Mouse (Mus musculus): ENCODE results near the gene Gm28374.
"Not testable (repeated sequence)": the region's sequence is repeated elsewhere in the genome, so short reads cannot be mapped to it uniquely, and the experiment has no call there.

Gm28374 gene

DNA sequence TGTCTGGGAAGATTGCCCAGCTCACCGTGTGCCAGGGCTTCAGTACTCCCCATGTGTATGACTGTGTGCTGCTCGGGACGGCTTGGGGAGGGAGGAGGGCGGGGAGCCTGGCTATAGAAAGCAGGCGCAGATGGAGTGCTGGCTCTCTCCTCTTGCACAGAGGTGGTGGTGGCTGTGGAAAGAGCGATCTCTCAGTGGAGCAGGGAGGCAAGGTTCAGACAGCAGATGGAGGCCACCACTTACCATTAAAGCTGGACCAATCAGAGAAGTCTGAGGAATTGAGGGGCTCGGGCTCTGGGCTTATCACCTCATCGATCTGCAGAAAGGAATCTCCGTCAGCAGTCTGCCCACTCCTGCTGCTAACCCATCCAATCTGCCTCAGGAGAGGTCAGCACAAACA lies at the start of gene Gm28374:
Gm28374 (minus strand) TSS at position 101 of the 400 bp plus-strand sequence.
- no peak for DNase-seq

DNA sequence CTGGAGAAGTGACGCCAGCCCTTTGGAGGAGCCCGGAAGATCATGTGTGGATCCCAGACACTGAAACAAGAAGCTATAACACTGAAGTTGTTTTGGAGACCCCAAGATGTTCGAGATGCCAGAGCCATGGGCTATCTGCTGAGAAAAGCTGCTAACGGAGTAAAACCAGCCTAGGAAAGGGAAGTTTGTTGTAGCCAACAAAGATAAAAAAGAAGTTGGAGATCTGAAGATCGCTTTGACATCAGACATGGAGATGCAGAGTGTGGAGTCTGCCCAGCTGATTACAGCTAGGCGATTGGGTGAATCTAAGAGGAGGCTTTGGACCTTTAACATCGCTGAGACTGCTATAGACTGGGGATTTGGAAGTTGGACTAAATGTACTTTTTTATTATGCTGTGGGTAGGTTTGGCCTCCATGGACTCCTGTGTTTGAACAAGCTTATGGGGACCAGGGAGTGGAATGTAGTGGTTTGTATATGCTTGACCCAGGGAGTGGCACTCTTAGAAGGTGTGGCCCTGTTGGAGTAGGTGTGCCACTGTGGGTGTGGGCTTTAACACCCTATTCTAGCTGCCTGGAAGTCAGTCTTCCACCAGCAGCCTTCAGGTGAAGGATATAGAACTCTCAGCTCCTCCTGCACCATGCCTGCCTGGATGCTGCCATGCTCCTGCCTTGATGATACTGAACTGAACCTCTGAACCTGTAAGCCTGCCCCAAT lies 48.5 kb upstream of the Gm28374 start:
- DNase-seq = not testable (repeated sequence)

DNA sequence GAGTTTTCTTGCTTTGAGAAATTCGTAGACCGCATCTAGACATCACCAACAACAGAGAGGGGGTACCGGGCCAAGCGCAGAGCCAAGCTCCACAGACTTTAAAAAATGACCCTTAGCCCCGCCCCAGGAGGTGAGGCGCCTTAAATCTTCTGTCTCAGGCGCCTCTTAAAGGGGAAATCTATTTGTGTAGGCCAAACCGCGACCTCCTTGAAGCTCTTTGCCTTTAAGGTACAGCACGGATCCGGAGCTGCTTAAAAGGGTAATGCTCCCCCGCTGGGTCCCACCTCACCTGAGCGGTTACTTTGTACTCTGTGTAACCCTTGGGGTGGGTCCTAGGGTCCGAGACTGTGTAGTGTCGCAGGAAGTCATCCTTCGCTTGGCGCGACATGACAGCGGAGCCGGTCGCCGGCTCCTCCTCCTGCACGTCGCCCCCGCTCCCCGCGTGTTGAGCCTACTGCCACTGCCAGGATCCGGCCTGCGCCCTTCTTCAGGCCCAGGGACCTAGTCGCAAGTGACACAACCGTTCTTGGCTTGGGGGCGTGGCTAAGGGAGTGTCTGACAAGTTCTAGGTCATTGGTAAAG lies 45.8 kb upstream of the Gm28374 start, which contains the start of gene Snx15:
Snx15 (minus strand) TSS at position 545 of the 582 bp plus-strand sequence.
- DNase-seq = peak; percentile 97 to 99

DNA sequence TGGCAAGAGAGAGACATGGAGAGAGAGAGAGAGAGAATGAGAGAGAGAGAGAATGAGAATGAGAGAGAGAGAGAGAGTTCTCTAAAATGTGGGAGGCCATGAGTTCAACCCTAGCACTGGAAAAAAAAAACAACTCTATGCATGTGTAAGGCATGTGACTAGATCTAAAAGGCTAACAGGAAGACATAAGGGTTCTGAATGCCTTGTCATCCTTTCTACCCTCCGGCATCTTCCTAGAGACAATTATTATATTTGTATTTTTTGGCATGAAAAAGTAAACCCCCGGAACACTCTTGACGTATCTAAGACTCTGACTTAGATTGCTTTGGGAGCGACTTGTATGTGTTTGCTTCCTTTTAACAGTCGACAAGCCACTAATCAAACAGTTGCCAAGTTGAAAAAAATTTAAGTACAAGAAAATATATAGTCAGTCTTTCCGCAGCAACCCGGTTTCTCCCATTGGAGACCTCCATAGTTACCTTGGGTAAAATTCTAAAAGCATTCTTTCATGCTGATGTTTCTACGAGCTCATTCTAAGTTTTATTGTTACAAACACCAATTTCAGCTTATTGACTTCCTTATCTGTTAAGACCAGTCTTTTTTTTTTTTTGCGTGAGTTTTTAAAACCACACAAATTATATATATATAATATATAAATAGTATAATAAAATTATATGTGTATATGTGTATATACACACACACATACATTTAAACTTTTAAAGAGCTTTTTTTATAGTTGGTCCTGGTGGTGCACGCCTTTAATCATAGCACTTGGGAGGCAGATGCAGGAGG lies 44.9 kb upstream of the Gm28374 start:
- DNase-seq = no peak

DNA sequence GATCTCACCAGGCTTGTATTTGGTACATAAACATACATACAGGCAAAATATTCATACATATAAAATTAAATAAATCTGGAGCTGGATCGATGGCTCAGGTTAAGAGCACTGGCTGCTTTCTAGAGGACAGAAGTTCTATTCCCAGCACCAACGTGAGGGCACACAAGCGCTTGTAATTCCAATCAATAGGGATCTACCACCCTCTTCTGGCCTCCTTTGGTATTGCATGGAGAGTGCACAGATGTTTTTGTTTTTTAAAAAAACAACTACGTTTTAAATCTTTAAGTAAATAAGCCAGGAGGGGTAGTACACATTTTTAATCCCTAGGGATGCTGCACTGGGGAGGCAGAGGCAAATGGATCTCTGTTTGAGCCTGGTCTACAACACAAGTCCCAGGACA lies 44.2 kb upstream of the Gm28374 start:
- peak; percentile 67 to 80 for DNase-seq

DNA sequence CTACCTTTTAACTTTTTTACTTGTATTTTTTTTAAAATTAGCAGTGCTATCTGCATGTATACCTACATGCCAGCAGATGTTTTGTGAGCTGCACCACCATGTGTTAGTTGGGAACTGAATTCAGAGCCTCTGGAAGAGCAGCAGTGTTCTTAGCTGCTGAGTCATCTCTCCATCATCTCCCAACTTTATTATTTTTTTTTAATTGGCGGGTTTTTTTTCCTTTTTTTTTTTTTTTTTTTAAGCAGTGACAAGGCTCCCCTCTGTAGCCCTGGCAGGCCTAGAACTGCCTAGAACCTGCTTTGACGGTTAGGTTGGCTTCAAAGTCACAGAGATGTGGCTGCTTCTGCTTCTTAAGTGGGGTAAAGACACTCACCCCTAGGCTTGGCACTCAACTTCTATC lies 42.8 kb upstream of the Gm28374 start:
- DNase-seq = no peak

DNA sequence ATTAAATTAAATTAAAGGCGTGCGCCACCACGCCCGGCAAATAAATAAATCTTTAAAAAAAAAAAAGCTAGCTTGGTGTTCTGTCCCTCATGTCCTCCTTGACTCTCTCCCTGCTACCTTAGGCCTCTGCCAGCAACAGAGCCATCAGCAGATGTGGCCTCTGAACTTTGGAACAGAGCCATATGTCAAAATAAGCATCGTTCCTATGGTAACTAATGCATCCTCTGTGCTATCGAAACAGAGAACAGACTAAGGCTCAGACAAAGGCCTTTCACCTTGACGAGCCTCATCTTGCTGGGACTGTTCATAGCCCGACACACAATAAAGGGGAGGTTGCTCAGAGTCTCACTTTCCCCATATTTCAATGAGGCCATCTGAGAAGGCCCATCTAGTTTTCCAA lies 41.3 kb upstream of the Gm28374 start:
- DNase-seq = no peak

DNA sequence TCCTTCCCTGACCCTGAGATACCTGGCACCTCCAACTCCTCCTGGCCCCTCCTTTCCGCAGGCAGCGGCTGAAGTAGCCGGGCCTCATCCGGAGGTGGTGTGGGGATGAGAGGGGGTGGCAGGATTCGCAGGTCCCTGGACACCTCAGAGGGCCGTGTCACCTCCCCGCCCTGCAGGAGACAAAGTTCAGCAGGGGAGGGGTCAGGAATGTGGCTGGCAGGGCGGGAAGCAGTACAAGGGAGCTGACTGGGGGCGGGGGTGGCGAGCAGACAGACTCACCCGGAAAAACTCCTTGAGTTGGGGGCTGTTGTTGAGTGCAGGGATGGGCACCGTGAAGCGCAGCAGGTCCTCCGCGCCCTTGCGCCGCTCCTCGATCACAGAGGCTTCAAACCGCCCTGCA lies 39.7 kb upstream of the Gm28374 start:
- peak; percentile 14 to 22 for DNase-seq

DNA sequence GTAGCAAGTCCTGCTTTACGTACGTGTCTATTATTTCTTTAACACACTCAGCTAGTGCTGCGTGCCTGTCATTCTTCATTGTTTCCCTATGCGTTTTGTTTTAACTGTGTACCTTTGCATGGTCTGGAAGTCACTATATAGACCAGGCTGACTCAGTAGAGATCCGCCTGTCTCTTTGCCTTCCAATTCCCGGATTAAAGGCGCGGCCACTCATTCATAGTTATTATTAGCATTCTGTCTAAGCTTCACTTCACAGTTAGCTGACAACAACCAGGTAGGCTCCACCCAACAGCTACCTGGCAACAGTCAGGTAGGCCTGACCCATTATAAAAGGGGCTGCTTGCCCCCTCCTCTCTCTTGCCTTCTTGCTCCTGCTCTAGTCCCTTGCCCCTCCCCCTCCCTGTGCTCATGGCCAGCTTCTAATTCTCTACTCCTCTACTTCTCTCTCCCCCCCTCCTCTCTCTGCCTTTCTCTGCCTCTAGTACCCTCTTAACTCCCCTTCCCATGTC lies 36.7 kb upstream of the Gm28374 start:
- DNase-seq = no peak

DNA sequence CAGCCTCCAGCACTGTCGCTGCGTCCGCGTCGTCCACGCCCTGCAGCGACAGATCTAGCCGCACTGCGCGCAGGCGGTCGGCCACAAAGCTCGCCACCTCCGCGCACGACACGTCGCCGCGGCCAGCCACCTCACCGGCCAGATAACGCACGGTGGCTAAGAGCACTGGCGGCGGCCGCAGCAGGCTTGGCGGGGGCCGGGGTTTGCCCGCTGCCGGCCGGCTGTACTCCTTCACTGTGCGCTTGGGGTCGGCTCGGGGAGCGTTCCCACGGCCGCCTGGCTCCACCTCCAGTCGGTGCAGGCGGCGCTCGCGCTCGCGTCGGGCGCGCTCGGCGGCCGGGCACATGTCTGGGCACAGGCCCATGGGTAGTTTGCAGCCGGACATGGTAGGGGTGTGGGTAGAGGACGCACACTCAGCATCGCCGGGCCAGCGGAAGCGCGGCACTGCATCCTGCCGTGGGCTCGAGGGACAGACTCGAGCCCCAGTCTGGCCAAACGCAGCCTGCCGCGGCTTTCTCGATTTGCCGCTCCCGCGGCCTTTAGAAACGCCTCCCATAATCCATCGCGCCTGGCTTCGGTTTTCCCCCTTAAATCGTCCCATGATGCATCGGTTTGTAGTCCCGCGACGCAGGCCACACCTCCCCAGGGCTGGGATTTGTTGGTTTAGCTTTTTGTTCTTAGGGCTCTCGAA lies 36.1 kb upstream of the Gm28374 start, which contains the start of gene Sac3d1:
Sac3d1 (minus strand) TSS at position 665 of the 691 bp plus-strand sequence.
- peak; percentile 92 to 93 for DNase-seq

DNA sequence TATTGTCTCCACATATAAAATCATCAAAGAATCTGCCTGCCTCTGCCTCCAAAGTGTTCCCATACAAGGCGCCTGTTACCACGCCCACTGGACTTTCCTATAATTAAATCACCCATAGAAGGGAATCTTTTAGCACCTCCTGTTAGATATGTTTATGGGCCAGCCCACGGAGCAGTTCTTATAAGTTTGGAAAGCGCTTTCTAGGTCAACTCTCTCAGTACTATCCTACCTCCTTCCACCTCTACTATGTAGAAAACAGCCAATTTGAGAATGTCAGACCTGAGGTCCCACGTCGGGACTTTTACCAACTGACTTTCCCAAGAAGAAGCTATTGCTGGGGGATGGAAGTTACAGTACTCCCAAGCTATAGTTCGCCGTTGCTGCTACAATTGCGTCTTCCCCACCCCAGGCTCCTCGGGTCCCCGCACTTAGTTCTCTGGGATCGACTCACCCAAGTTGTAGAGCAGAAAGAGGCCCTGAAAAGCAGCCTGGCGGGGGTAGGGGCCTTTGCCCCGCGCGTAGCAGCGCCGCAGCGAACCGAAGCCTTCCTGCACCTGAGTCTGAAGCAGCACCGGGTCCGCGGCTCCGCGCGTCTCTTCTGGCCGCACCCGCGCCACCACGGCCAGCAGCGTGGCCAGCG lies 35.4 kb upstream of the Gm28374 start:
- DNase-seq = no peak

DNA sequence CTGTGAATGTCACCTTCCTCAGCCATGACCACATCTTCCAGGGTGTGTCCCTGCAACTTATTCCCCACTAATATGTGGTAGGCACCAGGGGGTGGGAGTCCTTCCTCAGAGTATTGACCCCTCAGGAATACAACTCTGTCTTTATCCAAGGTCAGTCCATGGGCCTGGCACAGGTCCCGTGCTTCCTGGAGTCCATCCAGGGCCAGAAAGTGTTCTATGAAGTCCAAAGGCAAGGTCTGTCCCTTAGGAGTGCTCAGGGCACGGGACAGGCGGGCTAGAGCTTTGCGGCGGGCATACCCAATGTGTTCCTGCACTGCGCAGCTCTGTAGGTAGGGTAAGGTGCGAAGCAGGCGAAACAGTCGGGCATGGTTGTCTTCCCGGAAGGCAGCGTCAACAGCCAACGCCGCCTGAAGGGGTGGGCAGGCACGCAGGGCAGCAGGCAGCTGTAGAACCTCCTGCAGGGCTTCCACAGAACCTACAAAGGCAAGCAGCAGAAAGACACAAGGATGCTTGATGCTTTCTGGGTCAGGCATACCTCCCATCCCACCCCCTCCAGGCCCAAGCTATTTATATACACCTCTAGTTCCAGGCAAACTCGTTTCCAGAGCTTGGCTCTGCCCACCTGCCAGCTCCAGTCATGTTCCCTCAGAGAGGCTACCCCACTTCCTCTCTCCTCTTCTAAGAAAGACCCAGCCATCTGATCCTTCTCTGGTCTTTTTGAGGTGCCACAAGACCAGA lies 34.2 kb upstream of the Gm28374 start:
- peak; percentile 49 to 75 for DNase-seq

DNA sequence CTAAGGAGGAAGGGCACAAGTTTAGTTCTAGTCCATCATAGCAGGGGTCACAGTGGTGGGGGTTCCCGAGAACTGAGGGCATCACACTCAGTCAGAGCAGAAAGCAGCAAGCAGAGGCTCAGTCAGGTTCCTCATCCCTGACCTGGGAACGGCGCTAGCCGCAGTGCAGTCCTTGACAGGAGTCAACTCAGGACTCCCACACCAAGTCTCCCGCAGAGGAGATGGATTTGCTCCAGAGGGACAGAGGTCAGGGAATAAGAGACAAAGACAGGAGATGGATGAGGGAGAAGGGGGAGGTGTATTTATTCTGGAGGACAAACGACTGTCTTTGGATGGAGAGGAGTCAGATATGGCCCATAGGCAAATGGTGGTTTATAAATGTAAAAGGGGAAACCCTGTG lies 31.1 kb upstream of the Gm28374 start:
- peak; percentile 40 to 61 for DNase-seq

DNA sequence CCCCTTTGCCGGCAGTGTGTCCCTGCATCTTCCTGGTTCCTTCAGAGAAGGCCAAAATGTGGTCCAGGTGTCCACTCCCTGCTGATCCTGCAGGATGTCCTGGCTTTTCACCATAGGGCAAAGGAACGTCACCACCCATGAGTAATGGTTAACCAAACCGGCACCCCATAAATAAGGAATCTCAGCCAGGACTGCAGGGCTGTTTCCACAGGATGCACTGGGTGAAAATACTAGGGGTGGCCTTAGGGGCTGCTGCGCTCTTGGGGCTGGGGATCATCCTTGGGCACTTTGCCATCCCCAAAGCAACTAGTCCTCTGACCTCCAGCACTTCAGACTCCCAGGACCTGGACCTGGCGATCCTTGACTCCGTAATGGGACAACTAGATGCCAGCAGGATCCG lies 23.5 kb upstream of the Gm28374 start, which contains the start of gene Naaladl1:
Naaladl1 (plus strand) TSS at position 197 of the 400 bp plus-strand sequence.
- DNase-seq = peak; percentile 36 to 42

DNA sequence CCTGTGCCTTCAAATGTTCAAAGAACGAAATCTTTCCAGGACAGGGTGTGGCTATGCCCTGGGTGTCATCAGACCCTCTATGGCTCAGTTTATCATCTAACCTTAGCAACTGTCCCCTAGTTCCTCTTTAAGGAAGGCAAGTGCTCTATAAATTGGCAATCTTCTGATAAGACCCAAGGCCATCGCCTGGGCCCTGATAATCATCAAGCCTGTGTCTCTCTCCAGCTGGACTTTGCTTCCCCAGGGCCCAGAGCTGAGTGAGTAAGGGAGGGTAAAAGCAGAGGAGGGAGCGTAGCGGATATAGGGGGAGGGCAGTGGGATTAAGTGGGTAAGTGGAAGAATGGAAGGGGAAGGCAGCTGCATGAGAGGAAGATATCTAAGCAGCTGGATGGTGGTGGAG lies 22.4 kb upstream of the Gm28374 start:
- no peak for DNase-seq

DNA sequence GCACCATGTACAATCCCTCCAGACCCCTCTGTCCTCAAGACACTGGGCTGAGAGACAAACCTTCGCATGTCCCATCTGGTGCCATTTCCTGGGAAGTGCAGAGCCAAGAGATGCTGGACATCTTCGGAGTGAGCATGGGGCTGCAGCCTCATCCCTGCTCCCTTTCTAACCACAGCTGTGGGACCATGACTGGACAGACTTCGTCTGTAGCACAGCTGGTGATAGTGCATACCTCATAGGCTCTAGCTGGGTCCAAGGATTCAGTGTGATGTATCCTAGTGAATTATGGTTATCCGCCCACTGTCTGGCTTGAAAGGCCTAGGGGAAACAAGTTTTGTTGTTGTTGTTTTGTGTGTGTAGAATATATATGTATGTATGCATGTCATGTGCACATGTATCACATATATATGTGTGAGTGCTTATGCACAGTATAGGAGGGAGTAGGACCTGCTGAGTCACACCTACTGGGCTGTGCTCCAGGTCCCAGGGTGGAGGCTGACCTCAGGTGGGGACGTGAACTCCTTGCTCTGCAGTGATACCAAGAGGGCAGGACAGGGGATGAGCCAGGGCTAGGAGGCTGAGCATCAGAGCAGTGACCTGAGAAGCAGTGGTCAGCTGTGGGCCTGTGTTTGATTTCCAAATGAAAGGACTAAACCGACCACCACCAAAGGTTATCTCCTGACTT lies 20.3 kb upstream of the Gm28374 start:
- no peak for DNase-seq

DNA sequence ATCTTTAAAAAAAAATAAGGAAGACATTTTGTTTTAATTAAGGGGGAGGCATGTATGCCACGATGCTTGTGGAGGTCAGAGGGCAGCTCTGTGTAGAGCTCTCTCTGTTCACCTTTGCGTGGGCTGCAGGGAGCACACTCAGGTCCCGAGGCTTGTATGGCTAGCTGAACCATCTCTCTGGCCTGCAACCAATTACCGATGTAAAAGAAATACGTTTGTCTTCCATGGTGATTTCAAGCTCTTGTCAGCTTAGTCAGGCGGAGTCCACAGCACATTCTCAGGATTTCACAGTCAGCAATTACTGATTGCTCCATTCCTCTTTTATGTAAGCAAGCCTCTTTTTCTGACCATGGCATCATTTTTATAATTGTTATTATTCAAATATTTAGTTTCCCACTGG lies 19.1 kb upstream of the Gm28374 start:
- DNase-seq = no peak

DNA sequence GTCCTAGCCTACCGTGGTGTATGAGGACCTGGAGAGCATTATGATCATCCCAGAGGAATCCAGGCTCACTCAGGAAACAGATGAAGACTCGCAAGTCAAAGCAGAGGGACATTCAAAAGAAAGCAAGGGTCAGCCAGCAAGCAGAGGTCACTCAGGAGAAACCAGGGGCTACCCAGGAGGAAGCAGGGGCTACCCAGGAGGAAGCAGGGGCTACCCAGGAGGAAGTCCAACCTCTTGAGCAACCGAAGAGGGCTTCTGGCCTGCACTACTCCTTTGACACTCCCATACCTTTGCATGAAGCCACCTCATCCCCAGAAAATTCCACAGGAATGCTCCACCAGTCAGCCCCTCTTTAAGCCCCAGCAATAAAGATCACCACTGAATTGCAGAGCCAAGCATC lies 15.8 kb upstream of the Gm28374 start:
- peak; percentile 27 to 28 for DNase-seq

DNA sequence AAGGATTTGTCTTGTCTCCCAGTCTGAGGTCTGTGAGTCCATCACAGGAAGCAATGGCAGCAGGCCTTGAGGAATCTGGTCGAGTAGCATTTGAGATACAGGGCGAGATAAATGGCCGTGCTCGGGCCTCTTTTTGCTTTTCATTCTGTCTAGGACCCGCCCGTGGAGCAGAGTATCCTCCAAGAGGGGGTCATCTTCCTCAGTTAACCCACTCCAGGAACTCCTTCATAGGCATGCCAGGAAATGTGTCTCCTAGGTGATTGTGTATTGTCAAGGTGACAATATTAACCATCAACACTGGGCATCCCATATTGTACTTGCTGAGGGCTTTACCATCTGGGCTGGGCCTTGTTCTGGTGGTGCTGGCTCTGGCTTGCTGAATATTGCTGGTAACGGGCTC lies 12.1 kb upstream of the Gm28374 start, which contains the start of gene AC131692.1:
AC131692.1 (plus strand) TSS at position 301 of the 400 bp plus-strand sequence.
- DNase-seq = no peak

DNA sequence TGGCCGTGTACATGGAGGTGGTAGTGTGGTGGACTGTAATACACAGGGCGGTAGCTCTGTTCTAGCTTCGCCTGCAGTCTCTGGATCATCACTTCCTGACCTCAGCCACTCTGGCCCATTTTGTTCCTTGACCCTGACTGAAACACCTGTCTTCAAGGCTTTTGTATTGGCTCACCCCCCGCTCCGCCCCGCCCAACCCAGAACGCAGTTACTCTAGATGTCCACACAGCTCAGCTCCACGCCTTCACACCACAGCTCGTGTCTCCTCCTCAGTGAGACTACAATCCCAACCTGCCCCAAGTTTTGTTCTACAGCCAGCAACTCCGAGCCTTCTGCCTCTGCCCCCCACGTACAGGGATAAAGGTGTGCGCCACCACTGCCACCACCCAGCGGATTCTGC lies 6.8 kb upstream of the Gm28374 start:
- no peak for DNase-seq

DNA sequence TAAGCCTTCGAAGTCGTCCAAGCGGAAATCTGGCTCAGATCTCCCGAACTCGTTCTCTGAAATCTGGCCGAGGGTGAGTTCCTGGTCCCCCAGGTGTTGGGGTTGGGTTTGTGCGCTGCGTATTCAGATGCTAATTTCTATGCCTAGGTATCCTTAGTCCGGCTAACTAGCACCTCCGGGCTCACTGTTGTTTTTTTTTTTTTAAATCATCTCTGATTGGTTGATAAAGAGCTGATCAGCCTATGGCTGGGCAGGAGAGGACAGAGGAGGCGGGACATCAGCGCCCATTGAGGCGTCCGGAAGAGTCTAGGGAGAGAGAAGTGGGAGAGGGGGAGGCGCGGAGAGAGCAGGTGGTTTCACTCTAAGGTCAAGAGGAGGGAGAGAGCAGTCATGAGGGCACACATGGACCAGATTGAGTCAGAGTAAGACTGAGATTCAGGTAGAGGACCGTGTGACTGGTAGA lies 3.4 kb upstream of the Gm28374 start:
- DNase-seq = peak; percentile 56 to 76

Data from kidney, postnatal 36 days (tissue).